Mouse (Mus musculus) spleen, postnatal 36 days (tissue): ENCODE measurements at regions not wholly inside any gene's neighbourhood (a gene's known extent, or its start where the extent isn't known, plus 50 kb on each side); places are given as distances from the start of the nearest gene placed in this dataset.

ENCODE experiments used
- DNase-seq, 2 experiments: peaks; one replicate each; pipeline ENCODE4 v3.0.0; 2022; ENCODE audit warnings: low spot score in 2 of 2, mixed read lengths in 1 of 2

GRCm38 (mm10) chr12:32273474-32273873 lies 65.0 kb upstream of the Pik3cg start:
- no peak for DNase-seq

GRCm38 (mm10) chr12:32279861-32280260 lies 71.4 kb upstream of the Pik3cg start:
- DNase-seq = no peak

GRCm38 (mm10) chr12:32280309-32280708 lies 71.8 kb upstream of the Pik3cg start:
- no peak for DNase-seq

GRCm38 (mm10) chr12:32282371-32283163 lies 74.1 kb upstream of the Pik3cg start:
- DNase-seq = no peak

- DNase-seq = no peak
Measured at GRCm38 (mm10) chr12:32285039-32285438, 76.6 kb upstream of the Pik3cg start.

GRCm38 (mm10) chr12:32286652-32287051 lies 78.2 kb upstream of the Pik3cg start:
- DNase-seq = no peak

- no peak for DNase-seq
Measured at GRCm38 (mm10) chr12:32291145-32291544, 82.7 kb upstream of the Pik3cg start.

- DNase-seq = peak; percentile 59 to 73
Measured at GRCm38 (mm10) chr12:32291962-32292748, 83.7 kb upstream of the Pik3cg start.

- DNase-seq = peak; percentile 46 to 62
Measured at GRCm38 (mm10) chr12:32292749-32293128, 84.3 kb upstream of the Pik3cg start.

GRCm38 (mm10) chr12:32297431-32297830 lies 81.1 kb upstream of the Ccdc71l start:
- DNase-seq = no peak

- no peak for DNase-seq
Measured at GRCm38 (mm10) chr12:32299714-32300113, 78.8 kb upstream of the Ccdc71l start.

GRCm38 (mm10) chr12:32305736-32306135 lies 72.8 kb upstream of the Ccdc71l start:
- peak; percentile 20 to 55 for DNase-seq

GRCm38 (mm10) chr12:32306326-32306725 lies 72.2 kb upstream of the Ccdc71l start:
- peak; percentile 26 to 35 for DNase-seq

GRCm38 (mm10) chr12:32307280-32308006 lies 71.1 kb upstream of the Ccdc71l start:
- peak; percentile 46 to 71 for DNase-seq

- DNase-seq = no peak
Measured at GRCm38 (mm10) chr12:32315099-32315783, 63.3 kb upstream of the Ccdc71l start.
